Mouse (Mus musculus) urinary bladder, adult 2 months (tissue): ENCODE results near the gene Cadps. TPM values are rescaled to one million over a fixed set of nuclear protein-coding genes. Genes with fewer than 3 reads are reported as not detected.

Experiments
- DNase-seq: peaks from one replicate; pipeline ENCODE4 v3.0.0; 2022; ENCODE audit warnings: low spot score
- polyA plus RNA-seq: library from polyadenylated mRNA; depleted of rRNA; stranded (reverse); fragments of >200 nt; gene quantifications from 2 replicates; pipeline ENCODE4 v1.2.3, GENCODE M21; 2012

Gene Cadps
- polyA plus RNA-seq, 1 experiment, result 2.8 TPM

DNA sequence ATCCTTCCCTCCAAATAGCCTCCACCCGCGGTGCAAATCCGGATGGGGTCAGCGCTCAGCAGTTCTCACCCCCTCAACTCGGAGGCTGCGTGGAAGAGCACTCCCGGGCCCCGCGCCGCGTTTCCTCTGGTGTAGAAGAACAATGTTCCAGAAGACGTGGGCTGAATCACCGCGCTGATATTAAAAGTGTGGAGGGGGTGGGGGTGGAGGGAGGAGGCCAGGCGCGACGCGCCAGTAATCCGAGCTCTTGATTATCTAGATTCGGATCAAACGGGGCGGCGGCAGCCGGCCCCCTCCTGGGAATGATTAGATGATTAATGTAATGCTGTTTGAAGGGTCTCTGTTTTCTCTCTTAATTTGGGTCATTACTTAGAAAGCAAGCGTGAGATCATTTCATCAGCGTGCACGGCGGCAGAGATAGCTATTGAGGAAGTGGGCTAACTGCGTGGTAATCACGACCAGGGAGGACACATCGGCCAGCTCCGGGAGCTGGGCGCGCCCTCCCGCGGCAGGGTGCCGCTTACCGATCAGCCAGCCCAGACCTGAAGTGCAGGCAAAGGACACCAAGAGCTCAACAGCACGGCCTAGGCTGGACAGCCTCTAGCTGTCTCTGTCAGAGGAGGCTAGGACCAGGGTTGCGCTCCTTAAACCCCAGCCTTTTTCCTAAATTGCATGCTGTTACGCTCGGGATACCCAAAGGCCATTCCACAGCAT is 481.6 kb downstream of the Cadps start:
- no peak for DNase-seq

DNA sequence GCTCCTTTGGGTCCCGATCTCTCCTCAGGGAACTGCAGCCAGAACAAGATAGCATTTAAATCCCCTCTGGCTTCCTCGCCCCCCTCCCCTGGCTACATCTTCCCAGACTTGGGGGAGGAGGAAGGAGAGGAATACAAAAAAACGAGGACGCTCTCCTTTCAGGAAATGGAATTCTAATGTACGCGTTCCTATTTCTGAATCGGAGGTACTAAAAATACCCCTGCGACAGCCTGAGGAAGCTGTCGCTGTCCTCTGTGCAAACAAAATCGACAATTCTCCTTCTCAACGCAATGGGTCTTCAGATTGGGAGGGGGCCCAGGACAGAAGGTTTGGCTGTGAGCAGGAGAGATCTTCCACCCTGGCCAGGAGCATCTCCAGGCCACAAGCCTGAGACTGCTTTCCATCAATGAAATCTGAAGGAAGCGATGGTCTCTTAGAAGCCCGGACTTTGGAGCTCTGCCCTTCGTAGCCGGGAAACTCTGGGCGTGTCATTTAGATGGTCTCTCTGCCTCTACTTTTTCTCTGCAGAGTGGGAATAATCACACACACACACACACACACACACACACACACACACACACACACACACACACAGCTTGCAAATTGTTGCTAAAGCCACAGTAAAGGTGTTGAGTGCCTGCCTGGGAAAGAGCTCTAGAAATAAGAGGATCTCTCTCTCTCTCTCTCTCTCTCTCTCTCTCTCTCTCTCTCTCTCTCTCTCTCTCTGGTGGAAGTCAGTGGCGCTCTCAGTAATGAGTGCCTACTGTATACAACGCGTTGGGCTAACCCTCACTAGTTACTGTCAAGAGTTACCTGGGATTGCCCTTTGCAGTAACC is 482.4 kb downstream of the Cadps start:
- no peak for DNase-seq

DNA sequence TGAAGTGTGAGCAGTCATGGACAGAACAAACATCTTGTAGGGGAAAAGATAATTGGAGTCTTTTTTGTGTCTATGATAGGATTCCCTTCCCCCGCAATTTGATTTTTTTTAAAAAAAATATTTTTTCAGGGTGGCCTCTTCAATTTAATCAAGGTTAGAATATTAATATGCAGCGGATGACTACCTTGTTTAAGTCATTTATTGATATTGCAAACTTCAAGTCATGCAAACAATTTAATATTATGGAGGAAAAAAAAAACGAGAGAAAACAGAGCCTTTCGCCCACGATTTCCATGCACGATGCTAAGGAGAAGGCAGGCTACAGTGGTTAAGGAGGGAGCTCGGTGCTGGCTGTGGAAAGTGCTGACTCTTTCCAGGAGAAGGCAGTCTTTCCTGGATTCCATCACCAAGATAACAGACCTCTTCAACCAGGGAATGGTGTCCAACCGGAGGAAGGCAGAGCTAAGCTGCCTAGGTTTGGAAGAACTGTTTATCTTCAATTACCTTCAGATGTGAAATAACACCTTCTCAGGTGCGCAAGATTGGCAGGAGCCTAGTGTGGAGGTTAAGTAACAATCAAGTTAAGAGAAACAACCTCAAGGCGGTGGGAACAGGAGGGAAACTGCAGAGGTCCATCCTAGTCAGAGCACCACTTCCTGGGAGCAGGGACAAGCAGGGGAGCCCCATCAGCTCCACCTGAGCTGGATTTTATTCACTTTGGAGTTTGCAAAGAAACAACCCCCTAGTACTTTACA is 483.9 kb downstream of the Cadps start:
- DNase-seq, result no peak

- no peak for DNase-seq
Observed at GRCm38 (mm10) chr14:12337998-12338809, 484.7 kb downstream of the Cadps start.

DNA sequence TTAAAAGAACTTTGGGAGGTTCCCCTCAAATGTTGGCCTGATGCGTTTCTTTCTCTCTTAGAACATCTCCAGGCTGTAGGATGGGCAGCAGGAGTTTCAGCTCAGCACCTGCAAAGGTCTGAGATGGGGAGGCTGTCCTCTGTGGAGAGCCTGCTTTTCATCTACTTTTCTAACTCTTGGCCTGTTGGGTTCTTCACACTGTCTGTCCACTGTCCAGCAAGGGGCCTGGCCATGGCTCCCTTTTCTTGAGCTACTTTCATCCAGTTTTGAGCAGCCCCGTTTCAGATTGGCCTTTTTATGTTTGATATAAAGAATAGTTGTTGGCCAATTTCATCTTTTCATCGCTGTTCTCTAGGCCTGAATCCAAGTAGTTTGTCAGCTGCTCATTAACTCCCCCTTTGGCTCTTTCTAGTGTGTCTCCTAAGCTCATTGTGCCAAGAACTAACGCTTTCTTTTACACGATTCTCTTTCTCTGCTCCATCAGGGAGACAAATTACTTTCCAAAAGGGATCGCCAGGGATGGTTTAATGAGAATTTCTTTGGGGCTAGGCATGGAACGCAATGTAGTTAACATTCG is 485.4 kb downstream of the Cadps start:
- DNase-seq, result no peak

- DNase-seq, result no peak
Observed at GRCm38 (mm10) chr14:12334925-12335324, 488.0 kb downstream of the Cadps start.

GRCm38 (mm10) chr14:12333622-12334021 is 489.3 kb downstream of the Cadps start:
- DNase-seq, result no peak
